Mouse (Mus musculus): Measurements from ENCODE around the gene Adamts6.

Adamts6 gene

DNA sequence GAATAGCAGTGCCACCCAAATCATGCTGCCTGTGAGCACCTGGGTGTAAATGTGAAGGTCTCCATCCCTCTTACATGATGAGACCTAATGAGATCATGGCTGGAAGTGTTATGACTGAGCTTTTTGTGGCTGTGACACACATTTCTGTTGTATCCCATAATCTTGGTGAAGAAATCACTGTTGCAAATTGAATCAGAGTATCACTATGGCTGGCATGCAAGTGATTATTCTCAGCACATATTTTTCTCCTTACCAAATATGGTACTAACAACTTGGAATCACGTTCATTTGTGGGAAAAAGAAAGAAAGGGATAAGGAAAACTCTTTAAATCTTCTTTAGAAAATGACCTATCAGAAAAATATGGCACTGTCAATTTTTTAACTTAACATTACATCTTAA lies 180.4 kb downstream of the Adamts6 start:
- DNase-seq = no peak

DNA sequence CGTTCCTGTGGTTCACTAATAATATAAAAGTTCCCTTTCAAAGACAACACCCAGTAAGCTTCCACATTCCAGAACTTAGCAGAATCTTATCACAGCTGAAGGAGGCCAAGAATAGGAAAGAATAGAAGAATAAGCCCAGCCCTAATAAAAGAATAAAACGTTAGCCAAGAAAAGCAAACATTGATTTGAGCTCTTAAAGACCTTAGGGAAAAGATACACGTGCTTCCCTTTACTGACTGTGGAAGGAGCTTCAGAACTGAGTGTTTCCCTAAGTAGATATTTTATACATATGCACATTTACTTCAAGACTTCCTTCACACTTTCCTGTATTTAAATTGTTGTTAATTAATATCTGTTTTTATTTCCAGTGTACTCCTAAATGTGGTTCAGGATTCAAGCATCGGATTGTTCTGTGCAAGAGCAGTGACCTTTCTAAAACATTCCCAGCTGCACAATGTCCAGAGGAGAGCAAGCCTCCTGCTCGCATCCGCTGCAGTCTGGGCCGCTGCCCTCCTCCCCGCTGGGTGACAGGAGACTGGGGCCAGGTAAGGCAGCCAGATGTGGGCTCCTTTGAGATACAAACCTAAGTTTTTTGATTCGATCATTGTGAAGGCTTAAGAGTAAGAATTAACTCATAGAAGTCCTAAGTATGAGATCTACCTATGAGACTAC lies 188.8 kb downstream of the Adamts6 start:
- DNase-seq = no peak

DNA sequence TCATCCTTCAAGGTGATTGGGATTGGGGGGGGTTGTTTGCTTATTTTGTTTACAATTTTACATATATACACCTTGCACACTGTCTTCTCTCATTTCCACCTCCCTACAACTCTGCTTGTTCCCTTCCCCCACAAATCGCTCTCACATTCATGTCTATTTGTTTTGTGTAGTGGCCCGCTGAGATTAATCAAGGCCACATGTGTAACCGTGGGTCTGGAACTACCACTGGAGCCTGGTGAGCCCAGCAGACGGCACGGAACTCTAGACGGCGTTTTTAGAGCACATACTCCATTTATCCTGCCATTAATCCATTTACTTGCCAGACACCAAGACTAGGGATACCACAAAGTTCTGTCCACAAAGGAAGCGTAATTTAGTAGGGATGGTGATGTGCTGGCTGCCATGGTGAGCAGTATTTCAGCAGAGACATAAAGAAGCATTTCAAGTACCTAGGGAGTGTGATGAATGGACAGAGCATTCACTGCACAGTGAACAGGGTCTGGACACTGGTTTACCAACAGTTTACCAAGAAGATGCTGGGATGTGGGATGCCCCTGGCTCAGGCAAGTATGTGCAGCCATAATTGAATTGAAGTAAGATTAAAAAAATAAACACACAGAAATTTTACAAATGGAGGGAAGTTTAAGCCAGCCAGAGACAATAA lies 194.9 kb downstream of the Adamts6 start:
- DNase-seq = no peak

DNA sequence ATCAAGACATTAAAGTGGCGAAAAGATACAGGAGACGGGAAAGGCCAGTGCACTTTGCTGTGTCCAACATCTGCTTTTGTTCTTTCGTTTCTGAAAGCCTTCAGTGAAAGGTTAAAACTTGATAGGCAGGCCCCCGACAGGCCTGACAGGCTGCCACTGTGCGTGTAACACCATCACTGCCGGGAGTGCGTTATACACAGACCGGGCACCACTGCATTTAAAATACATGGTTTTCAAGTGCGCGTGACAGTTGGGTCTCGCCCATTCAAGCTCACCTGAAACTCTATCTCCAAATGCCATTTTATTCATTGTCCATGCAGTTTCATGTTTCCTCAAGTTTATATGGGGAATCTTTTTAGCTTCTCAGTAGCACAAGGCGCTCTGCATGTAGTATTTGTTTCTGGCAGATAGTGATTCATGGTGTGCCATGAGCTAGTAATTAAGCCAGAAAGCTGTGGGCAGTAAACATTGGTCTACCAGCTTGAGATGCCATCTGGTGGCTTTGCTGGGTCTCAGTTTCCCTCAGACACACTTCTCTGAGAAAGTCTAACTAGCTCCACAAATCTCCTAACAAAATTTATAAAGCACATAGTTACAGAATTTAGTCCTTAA lies 195.6 kb downstream of the Adamts6 start:
- no peak for DNase-seq

DNA sequence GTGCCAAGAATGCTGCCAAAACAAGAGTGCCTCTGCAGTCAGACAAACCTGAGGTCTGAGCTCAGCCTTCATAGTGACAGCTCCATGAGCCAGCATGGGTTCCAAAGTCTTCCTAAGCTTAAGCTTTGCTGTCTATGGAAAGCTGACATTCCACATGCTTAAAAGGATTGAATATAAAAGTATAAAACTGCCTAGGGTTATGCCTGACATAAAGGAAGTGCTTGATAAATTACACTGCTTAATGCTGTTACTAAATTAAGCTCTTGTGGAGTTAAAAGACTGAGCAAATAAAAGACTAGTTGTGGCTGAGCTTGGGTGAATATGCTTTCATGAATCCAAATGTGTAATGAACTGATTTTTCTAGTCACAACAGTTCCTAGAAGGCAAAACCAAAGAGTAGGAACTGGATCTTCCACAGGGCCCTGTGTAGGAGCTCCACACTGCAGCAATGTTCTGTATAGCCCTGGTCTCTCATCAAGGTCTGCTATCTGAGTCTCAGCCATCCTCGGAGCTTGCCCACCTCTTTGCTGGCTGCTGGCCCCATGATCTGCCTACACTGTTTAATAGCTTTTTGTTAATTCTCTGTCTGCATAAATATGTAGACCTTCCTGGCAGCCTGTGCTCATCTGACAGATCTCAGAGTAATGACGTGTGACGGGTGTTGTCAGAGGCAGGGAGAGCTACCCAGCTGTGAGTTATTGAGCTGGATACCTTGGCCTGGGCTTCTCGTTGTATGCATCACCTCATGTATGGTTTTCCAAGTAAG lies 203.6 kb downstream of the Adamts6 start:
- no peak for DNase-seq

DNA sequence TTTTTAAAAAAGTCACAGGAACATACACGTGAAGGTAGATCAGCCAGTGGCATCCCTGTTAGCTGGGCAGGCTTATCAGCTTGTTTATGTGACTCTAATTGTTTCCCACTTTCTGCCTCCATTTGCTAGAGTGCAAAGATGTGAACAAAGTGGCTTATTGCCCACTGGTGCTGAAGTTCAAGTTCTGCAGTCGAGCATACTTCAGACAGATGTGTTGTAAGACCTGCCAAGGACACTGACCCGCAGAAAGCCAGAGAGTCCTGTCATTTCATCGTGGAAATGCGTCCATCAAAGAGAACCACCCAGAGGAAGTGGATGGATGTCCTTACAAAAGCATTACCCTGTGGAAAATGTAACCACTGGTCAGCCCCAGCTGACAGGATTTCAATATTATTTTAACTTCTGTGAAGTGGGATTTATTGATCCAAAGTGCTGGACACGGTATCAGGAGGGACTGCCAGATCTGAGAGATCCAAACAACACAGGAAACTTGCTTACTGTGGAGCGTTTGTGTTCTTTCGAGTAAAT lies 205.9 kb downstream of the Adamts6 start:
- no peak for DNase-seq

DNA sequence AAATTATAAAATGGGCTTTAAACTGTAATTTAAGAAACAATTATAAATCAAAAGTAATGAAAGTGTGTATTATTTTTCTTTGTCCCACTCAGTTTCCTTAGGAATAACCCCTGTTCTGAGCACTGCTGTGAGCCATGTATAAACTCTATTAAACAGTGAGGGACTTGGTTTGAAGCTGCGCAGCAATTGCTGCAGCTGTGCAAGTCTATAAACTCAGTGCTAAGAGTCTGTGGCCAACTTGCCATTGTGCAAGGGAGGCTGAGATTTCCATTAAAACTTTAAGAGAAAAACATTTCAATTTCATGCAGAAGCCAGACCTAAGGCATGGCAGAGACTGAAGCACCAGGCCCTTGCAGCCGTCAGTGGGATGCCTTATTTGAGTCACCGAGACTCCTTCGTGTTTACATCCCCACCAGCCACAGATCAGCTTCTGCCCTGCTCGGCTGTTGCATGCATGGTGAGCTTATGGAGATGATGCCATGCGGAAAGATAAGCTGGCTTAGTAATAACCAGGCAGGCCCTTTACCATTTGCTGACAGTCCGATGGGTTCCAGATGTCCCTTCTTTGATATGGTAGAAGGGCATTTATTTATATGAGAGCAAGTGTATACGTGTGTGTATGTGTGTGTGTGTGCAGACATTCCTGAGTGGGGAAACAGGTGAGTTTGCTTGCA lies 206.7 kb downstream of the Adamts6 start:
- no peak for DNase-seq

DNA sequence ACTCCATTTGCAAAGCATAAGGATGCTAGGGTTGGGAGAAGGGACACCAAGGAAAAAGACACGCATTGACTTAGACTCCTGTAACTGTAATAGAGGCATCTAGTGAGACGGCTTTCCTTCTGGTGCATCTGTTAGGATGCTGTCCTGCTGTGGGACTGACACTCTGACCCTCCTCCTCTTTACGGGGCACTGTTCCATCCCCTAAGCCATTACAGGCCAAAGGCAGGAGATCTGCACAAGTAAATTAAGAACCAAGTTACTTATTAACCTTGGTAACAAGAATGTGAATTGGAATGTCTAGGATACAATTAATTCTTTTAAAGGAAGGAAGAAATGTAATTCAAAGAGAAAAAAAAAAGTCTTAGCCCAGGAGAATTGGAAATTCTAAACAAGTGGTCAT lies 210.0 kb downstream of the Adamts6 start:
- no peak for DNase-seq

DNA sequence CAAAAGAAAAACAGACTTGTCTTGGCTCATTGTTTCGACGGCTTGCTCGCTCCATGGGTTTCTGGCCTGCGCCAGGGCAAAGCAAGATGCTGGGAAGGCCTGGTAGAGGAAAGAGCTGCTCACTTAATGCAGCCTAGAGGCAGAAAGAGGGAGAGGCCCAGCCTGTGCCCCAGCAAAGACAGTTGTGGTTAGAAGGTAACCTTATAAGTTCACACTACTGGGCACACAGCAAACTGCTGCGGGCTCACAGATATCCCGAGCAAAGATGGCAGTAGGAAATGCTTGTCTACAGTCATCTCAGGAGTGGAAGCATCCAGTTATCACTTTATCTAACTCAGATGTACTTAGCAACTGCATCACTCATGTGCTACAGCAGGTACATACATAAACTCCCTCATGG lies 211.0 kb downstream of the Adamts6 start:
- DNase-seq = no peak

DNA sequence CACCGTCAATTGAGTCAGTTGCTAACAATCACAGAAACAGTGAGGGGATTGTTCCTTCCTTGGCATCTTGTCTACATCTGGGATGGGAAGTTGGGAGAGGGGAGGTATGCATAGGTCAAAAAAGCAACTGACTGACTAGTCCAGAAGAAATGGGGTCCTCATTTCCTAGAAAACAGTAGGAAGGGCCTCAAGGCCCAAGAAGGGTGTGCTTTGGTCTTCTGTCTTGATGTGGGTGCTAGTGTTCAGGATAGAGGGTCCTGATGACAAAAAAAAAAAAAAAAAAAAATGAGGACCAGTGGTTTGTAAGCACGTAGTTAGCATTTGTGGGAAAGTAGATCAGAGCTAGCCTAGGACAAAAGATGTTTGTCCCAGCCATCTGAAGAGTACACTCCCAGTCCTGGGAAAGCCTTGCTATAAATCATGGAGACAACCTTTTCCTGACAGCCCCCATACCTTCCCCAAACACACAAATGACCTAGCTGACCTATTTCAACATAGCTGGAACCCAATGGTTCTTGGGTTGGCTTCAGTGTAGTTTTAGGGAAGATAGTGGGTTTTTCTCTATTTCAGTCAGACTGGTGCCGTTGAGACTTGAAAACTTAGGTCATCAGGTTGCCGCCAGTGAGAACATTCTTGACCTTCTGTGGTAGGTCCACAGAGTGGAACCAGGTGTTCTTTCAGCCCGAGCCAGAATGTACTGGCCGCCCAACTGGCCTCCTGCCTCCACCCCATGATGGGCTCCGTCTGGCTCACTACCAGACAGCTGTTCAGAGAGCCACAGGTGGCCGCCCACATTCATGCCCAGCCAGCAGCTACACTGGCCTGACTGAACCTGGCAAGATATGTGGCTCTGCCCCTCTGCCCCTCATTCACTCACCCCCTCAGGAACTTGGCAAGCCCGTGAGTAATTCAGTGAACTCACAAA lies 211.7 kb downstream of the Adamts6 start:
- DNase-seq = no peak

DNA sequence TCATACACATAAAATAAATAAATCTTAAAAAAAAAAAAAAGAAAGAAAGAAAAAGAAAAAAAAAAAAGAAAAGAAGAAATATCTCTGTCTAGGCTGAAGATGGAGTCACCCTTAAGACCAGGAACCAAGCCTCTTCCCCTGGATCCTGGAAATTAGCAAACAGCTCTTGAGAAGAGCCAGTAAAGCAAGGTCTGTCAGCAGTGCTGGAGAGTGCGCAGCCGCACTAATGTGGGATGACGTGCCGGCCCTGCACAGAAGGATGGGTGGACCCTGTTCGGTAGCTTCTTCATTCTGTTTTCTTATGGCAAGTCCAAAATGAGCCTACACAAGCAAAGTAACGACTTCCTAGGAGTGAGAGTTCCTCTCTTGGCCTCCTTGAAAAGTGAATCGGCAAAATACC lies 214.8 kb downstream of the Adamts6 start:
- no peak for DNase-seq

DNA sequence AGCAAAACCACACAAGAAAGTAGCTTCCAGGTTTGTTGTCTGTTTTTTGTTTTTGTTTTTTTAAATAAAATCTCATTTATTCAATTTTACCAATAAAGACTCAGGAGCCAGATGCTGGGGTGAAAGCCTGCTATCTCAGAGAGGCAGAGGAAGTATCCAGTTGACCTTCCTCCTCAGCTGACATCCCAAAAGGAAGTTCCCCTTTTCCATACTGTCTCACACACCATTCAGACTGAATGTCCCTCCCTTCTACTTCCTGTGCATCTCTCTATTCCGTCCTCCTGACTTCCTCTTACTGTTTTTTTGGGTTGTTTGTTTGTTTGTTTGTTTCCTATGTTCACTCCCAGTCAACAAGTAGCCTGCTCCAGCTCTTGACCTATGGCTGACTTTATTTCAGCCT lies 216.4 kb downstream of the Adamts6 start:
- no peak for DNase-seq

DNA sequence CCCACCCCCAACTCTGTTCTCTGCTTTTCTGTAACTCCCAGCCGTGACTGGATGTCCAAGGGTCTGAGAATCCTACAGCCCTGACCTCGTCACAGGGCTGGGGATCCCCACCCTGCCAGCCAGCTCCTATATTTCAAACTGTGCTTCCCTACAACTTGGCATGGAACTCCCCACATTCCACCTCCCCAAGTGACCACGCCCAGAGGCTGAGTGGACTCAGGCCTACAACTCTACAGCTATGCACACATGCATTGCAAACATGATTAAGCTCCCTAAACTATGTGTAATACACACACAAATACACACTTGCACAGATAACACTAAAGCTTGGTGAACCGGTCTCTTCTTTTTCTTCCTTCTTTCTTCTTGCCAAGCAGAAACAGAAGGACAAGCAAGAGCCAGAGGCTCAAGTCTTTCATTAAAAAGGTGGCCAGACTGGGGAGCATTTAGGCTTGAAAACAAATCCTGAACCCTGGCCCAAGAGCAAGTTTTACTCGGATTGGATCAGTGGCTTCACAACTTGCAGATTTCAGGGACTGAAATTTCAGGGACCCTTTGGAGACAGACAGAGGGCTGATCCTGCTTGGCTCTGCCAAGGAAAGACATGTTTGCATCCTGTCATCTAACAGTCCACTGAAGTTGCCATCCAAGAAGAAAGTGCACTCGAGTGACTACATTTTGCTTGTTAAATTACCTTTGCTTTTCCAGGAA lies 218.7 kb downstream of the Adamts6 start:
- no peak for DNase-seq

DNA sequence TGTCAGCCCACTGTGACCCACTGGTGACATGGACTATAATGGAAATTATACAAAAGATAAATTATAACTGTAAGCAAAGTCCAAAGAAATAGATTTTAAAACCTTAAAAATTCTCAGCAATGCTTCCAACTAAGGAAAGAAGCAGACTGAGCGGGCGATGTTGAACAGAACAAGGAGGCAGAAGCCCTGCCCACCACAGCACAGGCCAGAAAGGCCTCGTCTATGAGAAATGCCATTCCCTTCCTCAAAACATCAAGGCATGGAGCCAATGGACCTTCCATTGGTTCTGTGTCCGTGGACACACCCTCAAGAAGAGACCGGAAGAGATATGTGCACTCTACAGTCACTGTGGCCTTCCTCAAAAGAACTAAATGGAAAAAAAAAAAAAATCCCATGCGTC lies 220.0 kb downstream of the Adamts6 start:
- DNase-seq = no peak

DNA sequence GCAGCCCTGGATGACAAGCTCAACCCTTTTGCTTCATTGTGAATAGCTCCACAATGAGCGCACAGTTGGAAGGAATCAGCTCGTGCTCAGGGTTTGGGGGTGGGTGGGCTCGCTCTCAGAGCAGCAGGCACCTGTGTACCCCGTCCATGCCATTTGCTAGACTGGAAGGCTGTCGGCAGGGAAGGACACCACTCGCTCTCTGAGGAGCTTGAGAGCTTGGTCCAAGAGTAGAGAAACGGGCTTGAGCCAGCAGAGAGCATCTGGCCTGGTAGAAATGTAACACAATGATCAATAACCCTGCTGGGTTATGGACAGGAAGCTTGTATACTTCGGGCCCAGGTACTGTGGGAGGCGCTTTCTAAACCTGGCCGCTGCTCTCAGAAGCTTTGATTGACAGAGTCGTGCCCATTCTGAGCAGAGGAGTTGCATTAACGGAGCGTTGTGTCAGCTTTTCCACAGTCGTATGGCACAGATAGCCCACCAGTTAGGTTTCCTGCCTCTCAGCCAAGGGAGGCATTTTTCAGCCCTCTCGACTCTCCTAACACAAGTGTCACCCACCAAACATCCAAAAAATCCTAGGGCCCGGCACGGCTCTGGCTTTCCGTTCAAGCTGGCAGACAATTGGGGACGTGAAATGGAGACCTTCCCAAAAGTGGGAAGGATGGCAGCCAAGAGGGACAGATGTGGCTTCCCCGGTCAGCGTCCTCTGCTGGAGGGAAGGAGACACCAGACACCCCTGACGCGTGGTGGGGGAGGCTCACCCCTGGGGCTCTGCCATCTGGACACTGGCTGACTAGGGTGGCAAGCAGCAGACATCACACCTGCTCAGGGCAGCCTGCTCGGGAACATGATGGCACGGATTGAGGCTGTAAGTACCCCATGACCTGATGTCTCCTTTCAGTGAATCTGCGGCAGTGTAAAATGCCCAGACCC lies 222.2 kb downstream of the Adamts6 start:
- DNase-seq = no peak

DNA sequence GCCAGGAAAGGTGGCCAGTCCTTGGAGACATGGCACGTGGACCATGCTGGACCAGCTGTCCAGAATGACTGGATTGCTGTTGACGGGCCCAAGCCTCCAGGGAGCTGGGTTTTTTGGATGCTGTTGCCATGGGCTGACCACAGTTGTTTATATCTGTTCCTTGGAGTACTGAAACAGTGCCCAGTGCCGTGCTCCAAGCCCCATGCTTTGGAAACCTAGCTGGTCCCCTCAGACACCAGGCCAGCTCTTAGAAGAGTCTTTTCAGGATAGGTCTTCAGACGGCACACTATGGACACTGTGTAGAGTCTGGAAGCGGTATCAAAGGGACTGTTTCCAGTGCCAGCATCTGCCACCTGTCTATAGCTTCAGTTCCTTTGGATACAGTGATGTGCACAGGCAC lies 223.1 kb downstream of the Adamts6 start:
- no peak for DNase-seq

DNA sequence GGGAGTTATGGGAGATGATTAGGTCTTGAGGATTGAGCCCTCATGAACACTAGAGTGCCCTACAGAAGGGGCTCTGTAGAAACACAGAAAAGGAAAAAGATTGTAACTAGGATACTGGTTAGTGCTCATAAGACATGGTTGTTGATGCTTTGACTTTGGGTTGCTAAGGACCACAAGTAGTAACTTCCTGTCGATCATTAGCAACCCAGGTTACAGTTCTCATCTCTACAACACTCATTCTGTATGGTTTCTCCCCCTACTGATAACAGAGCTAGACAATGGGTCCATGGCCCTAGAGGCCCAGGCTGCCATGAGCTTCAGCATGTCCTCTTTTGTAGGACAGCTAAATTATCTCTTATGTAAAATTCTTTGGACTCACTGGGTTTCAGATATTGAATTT lies 227.4 kb downstream of the Adamts6 start:
- no peak for DNase-seq

DNA sequence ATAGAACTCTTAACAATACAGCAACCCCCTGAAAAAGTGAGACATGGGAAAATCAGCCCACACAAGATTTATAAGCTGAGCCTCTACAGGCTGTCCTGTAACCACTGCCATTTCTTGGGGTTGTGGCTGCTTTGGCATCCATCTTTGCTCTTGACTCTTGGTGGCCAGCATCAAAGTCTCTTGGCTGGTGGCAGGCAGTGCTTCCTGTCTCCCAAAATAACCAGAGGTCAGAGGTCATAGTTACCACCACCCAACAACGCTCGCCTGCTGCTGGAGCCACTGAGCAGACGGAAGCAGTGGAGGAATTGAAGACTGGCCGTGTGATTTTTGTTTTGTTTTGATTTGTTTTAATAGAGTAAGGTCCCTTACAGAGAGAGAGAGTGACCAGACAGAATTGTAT lies 228.5 kb downstream of the Adamts6 start:
- no peak for DNase-seq

DNA sequence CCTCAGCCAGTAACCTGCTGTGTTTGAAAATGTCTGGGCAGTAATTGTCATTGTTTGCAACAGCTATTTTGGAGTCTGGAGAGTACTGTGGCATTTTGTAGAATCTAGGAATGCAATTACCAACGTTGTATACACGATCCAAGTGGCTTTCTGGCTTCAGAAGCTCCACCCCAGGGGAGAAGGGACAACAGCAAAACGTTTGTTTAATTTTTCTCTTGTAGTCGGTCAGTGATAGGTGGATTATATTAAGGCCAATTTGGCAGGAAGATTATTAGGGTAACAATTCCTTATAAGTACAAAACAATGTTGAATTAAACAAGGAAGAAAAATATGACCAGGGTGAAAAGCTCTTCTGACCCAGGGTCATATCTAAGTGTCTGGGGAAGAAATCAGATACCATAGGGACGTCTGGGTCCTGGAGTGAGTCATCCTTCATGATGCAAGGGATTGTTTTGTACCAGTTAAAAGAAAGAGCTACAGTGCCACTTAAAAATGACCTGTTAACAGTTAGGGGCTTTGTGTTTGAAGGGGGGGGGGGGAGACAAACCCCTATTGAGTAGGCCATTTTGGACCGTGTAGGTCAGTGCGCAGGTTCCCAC lies 229.2 kb downstream of the Adamts6 start:
- no peak for DNase-seq
